Mouse (Mus musculus): Measurements from ENCODE around the gene Rbfox3. TPM values are rescaled to one million over a fixed set of nuclear protein-coding genes. Genes with fewer than 3 reads are reported as not detected.

The Rbfox3 gene
- under 1 TPM in 1 of 2 experiments, not detected in 1; 0.09 TPM for total RNA-seq (2021)
- long read RNA-seq, experiment 1, result 0 reads
- long read RNA-seq, experiment 2, result 0 reads

DNA sequence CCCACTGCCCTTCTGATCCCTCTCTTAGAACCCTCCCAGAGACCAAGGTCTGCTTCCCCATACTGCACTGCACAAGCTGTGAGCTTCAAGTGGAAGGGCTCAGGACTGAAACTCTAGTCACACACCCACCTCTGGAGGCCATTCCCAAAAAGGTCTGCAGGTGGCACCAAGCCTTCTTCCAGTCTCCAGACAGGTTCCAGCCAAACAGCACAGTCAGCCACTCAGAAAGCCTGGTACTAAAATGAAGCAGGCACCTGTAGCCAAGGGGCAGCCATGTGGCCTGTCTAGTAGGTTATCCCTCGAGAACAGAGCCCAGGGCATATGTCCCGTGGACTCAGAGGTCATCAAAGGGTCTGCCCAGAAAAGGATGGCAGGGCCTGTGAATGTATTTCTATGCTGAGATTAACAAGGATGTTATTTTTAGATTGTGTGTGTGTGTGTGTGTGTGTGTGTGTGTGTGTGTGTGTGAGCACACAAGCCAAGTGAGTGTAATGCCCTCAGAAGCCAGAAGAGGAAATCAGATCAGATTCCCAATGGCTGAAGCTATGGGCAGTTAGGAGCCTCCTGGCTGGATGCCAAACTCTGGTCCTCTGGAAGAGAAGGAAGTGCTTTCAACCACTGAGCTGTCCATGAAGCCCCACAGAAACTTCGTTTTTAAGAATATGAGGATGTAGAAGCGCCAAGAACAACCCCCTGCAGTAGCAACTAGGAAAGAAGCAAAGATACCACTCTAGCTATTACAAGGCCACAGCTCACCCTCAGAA lies at the start of gene Rbfox3:
Gene Rbfox3 (minus strand): TSS at position 291 of the 764 bp plus-strand sequence.
- DNase-seq (ENCODE audit: low spot score), result no peak

DNA sequence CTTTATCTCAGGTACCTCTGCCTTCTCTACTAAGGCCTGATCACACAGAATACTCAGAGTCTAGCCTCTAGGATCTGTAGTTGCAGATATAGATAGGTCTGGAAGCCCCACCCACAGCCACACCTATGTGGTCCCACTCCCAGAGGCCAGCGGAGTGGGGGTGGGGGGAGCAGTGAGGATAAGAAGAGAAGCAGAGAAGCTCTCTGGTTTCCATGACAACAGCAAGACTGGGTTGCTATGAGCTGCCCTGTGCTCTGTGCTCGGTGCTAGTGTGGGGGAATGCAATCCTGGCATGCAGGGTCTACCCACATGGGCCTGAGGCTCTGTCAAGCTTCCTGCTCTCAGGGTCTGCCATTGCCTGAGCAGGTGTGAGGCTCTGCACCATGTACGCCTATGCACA lies 49.3 kb upstream of the Rbfox3 start:
- DNase-seq (ENCODE audit: low spot score), result no peak

DNA sequence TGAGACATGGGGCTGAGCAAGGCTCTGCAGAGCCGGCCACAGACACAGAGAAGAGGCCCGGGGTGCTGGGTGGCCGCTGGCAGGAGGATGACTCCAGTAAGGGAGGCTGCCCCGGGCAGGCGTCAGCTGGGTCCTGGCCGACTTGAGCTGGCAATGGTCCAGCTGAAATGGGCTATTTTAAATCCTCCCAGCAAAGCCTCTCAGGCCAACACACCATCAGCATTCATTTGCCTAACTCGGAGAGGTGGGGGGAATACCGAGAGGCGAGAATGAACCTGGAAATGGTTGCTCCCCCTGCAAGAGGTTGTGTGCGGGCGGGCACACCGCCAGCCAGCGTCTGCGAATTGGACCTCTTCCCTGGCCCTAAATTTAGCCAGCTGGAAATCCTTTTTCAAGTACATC lies 45.7 kb upstream of the Rbfox3 start:
- DNase-seq (ENCODE audit: low spot score), result peak; percentile 52

DNA sequence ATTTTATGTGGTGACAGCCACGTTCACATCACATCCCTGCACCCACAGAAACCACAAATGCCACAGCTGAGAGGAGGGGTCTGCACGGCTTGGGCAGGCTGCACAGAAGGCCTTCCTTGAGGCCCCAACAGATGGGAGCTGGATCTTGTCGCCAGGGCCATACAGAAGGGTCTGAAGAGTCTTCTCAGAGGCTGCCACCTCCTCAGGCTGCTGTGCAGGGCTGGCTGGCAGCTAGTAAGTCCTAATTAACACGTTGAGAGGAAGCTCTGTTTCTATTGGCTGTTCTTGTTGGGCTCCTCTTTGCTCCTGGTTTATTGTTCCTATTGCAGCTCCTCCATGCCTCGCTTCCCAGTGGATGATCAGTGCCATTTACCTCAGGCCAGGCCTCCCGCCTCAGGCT lies 43.6 kb upstream of the Rbfox3 start:
- DNase-seq (ENCODE audit: low spot score), result no peak

DNA sequence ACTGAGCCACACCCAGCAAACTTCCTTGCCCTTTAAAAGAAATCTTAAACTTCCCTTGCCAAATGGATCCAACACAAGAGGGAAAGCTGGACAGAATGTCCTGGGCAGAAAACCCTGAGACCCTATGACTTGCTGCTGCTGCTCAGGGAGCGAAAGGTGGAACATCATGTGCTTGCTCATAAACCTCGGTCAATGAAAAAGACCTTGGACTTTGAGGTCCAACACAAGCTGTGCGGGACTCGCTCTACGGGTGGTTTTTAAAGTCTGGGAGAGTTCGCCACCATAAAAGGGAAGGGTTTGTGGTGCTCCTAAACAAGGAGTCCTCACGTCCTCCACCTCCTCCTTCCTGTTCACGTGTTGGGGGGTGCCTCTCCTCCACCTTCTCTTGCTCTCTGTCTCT lies 34.5 kb upstream of the Rbfox3 start:
- no peak for DNase-seq (ENCODE audit: low spot score)

DNA sequence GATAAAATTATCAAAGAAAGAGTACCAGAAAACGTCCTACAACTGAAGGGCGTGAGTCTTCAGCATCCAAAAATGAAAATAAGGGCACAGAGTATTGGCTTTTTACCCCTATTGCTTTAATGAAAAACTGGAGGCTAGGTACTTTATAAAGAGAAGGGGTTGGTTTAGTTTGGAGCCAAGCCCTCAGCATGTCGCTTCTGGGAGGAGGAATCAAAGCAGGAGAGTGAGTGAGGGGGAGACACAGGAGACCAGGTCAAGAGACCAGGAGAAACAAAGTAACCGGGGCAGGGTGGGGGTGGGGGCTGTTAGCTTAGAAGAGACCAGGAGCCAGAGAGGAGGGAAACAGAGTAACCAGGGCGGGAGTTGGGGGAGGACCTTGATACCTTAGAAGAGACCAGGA lies 29.9 kb upstream of the Rbfox3 start:
- no peak for DNase-seq (ENCODE audit: low spot score)

DNA sequence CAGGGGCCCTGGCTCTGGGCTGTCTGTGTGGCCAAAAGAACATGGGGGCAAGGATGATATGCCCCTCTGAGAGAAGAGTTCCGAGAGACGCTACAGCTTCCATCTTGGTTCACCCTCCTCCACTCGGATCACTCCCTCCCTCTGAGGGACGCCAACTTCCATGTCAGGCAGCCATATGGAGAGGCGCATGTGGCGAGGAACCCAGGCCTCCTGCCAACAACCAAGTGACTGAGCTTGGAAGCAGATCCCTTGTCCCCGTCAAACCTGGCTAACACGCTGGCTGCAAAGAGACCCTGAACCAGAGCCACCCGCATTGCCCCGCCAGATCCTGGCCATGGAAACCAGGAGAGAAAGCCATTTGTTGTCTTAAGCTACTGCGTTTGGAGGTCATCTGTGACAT lies 29.1 kb upstream of the Rbfox3 start:
- DNase-seq (ENCODE audit: low spot score), result no peak

DNA sequence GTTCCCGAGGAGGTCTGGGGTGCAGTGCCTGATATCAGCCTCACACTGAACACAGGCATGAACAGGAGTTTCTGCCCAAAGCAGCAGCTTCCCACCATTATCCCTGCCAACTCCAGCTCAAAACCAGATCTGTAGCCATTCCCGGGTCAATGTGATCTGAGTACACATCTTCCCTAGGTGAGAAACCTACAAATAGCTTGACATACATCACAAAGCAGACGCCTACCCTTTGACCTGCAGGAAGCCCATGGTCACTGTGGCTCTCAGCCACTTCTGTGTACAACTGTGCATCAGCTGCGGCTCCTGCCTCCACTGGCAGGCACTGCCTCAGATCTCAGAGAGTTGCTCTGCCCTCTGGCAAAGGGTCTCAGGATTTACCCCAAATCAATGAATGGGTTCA lies 28.3 kb upstream of the Rbfox3 start:
- no peak for DNase-seq (ENCODE audit: low spot score)

DNA sequence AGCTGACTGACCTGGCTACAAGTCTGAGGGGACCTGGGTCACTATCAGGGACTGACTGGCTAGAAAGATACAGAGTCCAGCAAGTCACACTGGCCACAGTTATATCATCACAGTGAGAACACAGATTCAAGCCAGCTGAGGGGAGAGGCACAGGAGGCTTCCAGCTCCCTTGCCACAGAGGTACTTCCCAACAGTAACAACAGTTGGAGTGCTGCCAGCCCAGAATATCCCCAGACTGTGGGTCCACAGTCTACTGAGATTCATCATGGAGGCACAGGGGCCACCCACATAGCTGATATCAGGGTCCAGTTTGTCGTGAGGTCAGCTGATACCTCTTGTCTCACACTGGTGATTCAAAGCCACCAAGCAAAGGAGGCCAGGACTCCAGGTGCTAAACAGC lies 23.5 kb upstream of the Rbfox3 start:
- no peak for DNase-seq (ENCODE audit: low spot score)

DNA sequence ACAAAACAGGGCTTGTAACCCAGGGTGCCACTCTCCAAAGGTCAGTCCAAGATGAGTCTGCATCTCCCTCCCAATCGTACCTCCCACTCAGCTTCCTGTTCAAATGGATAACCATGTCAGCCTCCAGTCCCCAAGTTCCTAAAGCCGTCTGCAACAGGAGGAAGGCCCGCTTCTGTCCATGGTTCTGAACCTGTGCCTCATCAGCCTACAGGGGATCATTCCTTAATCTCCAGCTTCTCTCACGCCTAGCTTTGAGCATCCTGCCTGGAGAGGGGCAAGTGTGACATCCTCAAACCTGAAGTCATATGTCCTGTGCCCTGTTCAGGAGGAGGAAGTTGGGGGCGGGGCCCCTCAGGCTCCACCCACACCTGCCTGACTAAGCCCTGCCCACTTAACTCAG lies 15.7 kb upstream of the Rbfox3 start:
- no peak for DNase-seq (ENCODE audit: low spot score)

DNA sequence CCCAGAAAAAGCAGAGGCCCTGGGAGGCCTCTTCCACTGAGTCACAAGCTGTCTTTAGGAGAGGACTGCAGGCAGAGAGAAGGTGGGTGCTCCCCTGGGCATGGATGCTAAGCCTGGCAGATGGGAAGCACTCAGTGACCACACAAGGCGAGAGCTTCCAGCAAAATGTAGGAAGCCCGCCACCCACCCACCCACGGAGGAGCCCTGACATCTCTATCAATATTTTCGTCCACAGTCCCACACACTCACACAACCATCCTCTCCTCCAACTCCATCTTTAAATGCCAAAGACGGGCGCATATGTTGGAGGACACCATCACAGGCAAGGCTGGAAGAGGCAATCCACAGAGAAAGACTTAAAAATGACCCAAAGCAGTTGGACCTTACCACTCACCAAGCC lies 10.5 kb upstream of the Rbfox3 start:
- DNase-seq (ENCODE audit: low spot score), result no peak

DNA sequence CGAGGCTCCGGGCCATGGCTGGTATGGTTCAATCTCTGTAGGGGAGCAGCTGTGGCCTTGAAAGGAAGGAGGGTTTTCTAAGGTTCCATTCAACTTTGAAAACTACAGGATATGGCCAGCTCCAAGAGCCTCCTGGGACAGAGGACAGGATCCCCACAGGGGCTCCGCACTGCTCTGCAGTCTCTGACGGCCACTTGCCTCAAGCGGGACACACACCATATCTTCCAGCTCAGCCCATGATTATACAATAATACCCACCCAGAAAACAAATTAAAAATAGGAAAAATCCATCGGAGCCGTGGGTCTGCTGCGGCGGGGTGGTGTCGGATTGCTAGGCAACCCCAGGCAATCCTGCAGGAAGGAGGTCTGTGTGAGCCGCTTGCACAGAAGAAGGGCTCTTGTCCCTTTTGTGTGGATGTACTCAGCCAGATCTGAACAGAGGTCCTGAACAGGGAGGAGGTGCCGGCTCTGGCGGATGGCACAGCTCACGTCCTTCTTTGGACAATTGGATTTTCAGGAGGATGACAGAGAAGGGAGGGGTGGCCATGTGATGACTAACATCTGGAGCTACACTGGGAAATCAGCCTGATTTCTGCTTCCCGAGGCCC lies 5.1 kb upstream of the Rbfox3 start:
- no peak for DNase-seq (ENCODE audit: low spot score)

DNA sequence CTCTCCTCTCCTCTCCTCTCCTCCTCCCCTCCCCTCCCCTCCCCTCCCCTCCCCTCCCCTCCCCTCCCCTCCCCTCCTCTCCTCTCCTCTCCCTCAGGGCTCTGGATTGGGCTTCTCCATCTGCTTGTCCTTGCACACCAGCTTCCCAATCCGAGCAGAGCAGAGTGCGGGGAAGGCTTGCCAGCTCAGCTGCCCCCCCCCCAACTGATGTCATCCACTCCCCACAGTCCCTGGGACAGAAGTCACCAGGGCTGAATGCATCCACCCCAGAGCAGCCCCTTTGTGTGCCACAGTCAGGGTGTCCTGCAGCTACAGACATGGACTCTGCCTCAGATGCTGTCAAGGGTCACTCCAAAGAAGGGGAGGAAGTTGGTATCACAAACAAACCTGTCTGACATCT lies 4.5 kb upstream of the Rbfox3 start:
- no peak for DNase-seq (ENCODE audit: low spot score)

DNA sequence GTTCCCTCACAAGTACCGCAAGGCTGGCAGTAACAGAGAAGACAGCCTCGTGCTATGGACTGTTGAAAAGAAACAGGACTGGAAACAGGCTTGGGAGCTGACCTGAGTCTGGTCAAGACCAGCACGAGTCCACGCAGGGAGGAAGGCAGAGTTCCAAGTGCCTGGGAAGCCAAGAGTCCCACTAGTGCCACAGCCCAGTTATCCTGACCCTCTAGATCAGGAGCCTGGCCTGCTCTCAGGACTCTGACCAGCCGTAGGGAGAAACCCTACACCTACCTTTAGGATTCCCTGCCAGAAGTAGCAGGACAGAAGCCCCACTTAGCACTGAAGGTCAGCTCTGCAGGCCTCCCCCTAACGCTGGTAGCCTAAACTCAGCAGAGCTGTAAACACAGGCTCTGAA lies 1.3 kb upstream of the Rbfox3 start:
- no peak for DNase-seq (ENCODE audit: low spot score)

DNA sequence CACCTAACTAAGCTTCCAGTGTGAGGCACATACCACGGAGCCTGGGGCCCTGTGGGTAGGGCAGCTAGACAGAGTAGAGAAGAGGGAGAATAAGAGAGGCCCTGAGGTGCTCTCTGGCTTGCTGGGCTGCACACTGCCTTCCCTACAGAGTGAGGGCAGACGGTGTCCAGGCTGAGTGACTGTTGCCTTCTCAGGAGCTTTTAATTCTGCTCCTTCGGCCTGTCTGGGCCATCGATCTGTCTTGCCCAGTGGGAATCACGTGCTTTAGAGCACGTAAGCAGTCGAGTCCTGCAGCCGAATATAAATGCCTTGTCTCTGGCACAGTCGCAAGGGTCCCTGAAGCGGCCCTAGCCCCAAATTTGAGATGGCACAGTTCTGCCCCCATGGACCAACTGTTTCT lies 641 bp downstream of the Rbfox3 start:
- DNase-seq (ENCODE audit: low spot score), result no peak

DNA sequence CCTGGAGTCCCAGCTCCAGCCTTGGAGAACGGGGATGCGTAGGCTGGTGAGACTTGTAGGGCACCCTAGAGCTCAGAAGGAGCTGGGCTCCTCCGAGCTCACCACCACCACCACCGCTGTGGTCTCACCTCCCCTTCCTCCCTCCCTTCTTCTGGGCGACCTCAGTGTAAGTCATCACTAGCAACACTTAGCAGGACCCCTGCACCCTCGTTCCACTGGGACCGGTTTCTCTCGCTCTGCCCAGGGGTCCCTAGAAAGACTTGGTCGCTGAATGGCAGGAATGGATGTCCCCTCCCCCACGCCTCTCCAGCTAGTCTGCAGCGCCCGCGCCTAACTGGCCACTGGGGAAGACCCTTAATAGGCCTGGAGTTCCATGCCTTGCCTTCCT lies 1.6 kb downstream of the Rbfox3 start:
- DNase-seq (ENCODE audit: low spot score), result no peak

DNA sequence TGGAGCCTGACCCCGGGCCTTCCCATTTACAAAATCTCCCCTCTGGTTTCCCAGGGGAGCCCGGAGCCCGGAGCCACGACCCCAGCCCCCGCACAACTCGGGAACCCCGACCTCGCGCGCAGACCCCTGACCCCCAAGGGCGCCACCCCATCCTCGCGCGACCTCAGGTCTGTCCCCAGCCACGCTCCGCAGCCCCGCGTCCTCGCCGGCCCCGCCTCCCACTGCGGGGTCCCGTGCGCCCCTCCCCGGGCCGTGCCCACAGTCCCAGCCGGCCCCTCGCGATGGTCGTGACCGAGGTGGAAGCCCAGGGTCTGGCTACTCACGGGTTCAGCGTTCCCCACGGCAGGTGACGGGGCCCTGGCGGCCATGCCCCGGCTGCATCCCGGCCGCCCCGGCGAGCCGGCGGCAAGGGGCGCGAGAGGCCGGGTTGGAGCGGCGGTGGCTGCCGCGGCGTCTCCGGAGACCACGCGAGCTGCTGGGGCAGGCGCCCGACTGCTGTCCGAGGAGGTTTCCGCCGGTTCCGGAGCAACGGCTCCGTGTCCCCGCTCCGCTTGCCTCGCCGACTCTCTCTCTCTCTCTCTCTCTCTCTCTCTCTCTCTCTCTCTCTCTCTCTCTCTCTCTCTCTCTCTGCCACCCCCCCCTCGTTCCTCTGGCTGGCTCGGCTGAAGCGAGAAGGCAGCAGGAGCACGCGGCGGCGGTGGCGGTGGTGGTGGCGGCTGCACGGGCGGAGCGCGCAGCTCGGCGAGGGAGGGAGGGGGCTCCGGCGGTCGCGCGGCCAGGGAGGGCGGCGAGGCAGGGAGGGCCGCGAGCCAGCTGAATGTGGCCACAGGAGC lies 2.2 kb downstream of the Rbfox3 start:
- DNase-seq (ENCODE audit: low spot score), result no peak

DNA sequence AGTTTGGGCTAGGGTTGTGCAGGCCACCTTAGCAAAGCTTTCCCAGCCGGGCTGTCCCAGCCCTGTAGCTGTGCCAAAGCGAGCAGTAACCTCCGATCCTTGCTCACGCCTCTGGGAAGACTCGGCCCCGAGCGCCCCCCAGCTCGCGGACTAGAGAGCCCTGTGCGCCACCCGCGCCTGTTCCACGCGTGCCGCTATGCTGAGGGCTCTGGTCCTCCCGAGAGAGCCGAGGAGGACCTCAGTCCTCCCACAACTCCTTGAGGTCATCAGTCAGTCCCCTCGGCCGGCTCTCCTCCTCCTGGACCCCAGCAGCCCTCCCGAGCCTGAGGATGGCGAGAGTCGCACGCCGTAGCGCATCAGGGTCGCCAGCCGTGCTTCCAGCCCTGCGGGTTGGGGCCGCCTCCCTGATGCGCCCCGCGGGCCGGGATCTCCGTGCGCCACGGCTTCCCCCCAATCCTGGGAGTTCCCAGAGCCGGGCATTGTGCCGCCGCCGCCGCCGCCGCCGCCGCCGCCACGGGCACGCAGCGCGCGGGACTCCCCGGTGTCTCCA lies 2.9 kb downstream of the Rbfox3 start:
- DNase-seq (ENCODE audit: low spot score), result no peak

DNA sequence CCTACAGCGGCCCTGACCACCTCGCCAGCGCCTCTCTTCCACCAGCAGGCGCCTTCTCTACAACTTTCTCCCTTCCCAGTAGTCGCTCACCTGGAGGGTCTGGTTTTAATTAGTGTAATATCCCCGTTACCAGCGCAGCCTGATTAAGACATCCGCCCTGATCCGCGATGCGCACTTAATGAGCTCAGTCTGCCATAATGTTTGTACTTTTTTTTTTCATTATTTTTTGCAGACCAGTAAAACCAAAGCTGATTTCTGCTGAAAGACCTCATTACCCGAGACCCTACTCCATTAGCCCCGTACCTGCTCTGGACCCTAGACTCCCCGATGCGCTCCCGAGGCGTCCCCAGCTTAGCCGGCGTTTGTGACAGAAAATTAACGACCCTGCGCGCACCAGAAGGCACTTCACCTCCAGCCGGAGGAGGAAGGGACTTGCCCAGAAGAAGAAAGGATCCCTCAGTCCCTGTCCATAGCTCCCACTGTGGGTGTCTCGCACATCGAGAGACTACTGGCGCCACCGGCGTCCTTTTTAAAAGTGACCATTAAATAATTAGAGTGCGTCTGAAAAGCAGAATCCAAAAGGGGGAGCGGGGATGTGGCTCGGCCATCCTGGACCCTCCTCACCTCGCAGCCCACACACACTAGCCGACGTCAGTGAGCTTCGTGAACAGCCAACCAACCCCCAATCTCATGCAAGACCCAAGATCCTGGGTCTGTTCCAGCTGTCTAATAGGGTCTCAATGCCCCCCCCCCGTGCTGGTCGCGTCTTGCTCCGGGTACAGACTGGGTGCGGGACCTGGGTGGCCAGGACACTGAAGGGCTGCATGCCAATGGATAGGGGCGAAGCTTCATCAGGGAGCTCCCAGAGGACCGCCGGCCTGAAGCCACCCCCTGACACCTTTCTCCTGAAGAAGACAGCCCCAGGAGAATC lies 3.7 kb downstream of the Rbfox3 start:
- DNase-seq (ENCODE audit: low spot score), result no peak

DNA sequence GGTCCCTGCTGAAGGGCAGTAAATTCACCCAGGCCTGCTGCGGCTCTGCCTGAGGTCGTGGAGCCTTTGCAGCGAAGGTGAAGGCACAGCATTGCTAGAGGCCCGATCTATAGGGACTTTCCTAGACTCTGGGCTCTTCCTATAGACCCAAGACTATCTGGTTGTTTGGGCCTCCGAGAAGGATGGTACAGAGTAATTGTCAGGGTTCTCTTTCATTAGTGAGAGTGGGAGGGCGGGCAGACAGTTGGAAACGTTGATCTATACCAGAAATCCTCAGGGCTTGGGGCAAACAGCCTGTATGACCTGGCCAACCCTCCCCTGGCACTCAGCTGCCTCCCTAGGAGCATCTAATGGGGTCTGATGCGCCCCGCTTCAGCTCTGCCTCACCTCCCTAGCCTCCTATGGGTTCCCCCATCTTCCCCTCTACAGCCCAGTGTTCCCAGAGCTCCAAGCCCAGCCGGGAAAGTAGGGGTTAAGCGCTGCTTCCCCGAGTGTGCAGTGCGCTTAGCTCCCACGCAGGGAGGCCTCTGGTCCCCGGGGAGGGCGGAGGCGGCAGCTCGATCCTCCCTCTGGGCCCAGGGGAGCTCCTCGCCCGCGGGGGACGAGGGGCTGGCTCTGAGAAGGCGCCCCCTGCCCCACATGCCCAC lies 4.5 kb downstream of the Rbfox3 start:
- DNase-seq (ENCODE audit: low spot score), result no peak

All from gastrocnemius, adult 18-20 months (tissue).